Mouse (Mus musculus) C2C12 (cell line): ENCODE results near the gene Dstn.

Experiments
- CEBPB ChIP-seq: IDR thresholded peaks from one replicate; pipeline ENCODE4 v1.6.1; 2011; ENCODE audit warnings: low read depth, mild to moderate bottlenecking, control low read depth, moderate library complexity
- CTCF ChIP-seq: IDR thresholded peaks from one replicate; pipeline ENCODE4 v1.5.1; 2011; ENCODE audit not compliant: control insufficient read depth, insufficient read depth, insufficient read length
- MAX ChIP-seq: IDR thresholded peaks from one replicate; pipeline ENCODE4 v1.6.1; 2011; ENCODE audit warnings: mild to moderate bottlenecking, control low read depth
- MYOD1 ChIP-seq: IDR thresholded peaks from one replicate; pipeline ENCODE4 v1.6.1; 2011; ENCODE audit warnings: low read depth; ENCODE audit not compliant: control insufficient read depth, insufficient read length
- MYOG ChIP-seq: IDR thresholded peaks from one replicate; pipeline ENCODE4 v1.6.1; 2011; ENCODE audit not compliant: control insufficient read depth, insufficient read length; ENCODE audit errors: extremely low read depth
- USF1 ChIP-seq: IDR thresholded peaks from one replicate; pipeline ENCODE4 v1.6.1; 2011; ENCODE audit warnings: low read depth, mild to moderate bottlenecking, control low read depth, moderate library complexity

- no peak for TF ChIP-seq CEBPB
- TF ChIP-seq USF1, result no peak
- no peak for TF ChIP-seq CTCF
- no peak for TF ChIP-seq MAX
- TF ChIP-seq MYOD1, result no peak
- TF ChIP-seq MYOG, result no peak
Measured at GRCm38 (mm10) chr2:143944796-143945195, 29.7 kb downstream of the Dstn start.
